Mouse (Mus musculus): ENCODE results near the gene 2210011C24Rik.

GRCm38 (mm10) chr8:84044900-84045299 is 32.9 kb upstream of the 2210011C24Rik start, which contains the start of gene Rln3:
- TF ChIP-seq CTCF (IDR thresholded peaks at IDR 0.05; ENCODE audit: borderline replicate concordance, insufficient read depth, low read length): no peak
- TF ChIP-seq POLR2A (IDR thresholded peaks at IDR 0.05; ENCODE audit: low read depth, low read length): no peak
